Mouse (Mus musculus): ENCODE measurements around the gene Sesn2.

Sesn2 gene

DNA sequence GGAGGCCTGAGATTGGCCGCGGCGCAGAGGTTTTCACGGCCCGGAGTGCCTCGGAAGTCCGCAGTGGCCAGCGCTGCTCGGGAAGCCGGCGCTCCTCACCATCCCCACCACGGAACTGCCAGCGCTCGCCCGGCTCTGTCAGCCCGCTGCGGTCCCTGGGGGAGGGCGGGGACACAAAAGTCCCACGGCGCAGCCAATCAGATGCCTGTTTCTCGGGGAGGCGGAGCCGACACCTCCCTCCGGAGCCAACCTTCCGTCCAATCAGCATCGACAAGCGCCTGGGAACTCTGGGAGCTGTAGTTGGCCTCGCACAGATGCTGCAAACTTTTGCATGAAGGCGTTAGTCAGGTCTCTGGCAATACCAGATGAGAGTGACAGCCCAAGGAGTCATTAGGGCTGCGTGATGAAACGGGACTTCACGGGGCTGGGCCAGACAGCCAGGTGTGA is at the start of gene Sesn2:
Sesn2 (minus strand) TSS at position 150 of the 447 bp plus-strand sequence.
- WGBS = under 1% methylated on average over 31 of the region's 32 CpGs

DNA sequence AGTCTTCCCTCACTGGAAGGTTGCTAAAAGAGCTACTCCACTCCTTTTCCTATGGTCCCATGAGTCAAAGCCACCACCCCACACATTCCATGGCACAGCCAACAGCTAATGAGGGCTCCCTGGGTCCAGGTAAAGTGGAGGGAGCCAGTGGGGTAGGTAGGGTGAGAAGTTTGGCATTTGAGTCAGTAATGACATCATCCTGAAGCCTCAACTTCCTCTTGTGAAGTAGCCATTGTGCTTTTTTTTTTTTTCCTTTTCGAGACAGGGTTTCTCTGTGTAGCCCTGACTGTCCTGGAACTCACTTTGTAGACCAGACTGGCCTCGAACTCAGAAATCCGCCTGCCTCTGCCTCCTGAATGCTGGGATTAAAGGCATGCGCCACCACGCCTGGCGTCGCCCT is 45.2 kb upstream of the Sesn2 start:
- 85% methylated on average over 7 of the region's 7 CpGs for WGBS

DNA sequence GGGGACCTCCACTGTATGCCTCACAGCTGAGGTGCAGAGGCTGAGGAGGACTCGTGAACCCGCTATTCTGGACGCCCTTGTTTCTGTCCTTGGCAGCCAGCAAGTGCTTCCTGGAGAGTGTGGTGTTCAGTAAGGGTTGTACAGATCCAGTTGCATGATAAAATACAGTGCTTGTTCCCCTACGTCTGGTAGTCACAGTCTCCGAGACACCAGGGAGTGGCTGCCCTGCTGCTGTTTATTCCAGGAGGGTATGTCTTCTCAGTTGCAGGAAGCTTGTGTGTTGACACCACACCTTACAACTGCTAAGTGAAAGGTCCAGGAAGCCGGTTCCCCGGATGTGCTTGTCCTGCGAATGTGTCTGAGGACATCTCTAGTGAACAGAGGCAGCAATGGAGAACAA is 44.4 kb upstream of the Sesn2 start:
- 60% methylated on average over 8 of the region's 8 CpGs for WGBS

DNA sequence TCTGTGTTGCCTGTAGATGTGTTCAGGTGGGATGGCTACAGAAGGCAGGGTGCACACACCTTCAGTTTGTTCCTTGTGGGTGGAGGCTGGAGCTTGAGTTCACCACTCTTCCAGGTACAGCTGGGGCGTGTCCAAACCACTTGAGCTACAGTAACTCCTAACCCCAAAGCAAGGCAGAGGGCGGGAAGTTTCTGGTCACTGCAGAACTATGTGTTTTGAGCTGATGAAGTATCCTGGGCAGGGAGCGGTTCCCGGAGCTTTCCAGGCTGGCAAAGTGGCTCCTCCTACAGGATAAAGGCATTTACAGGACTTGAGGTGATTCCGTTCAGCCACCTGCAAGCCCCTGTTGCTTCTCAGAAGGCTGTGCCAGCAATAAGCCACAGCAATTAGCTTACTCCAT is 43.9 kb upstream of the Sesn2 start:
- 69% methylated on average over 5 of the region's 5 CpGs for WGBS

DNA sequence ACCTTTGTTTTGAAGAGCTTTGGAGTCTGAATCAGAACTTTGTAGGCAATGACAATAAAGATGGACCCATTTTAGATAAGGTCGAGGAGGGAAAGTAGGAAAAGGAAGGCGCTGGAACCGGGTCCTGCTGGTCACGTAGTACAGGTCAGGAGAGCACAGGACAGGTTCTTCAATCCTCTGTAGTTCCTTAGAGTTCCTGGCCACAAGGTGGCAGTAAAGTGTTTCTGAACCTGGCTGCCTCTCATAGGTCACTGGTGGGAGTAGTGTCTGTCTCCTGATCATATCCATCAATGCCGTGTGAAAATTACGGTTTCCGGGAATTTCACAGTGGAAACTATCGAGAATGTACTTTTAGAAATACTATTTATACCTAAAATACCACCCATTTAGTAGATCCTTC is 35.5 kb upstream of the Sesn2 start:
- 26% methylated on average over 8 of the region's 8 CpGs for WGBS

DNA sequence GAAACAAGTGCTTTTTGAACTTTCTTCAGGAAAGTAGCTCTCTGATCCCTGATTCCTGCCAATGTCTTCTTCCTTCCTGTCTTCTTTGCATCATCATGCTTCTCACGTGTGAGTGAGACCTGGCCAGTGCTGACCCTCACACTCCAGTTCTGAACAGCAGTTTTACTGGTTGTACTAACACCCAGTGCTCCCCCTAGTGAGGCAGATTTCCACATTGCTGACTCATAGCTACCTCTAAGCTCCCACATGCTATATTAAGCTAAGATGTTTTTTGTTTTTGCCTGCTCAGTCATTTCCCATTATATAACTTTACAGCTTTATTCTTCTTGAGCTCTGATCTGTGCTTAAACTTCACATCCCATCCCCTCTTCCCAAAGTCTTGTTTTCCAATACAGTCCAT is 32.4 kb upstream of the Sesn2 start:
- WGBS = 16% methylated on average over 1 of the region's 1 CpGs

DNA sequence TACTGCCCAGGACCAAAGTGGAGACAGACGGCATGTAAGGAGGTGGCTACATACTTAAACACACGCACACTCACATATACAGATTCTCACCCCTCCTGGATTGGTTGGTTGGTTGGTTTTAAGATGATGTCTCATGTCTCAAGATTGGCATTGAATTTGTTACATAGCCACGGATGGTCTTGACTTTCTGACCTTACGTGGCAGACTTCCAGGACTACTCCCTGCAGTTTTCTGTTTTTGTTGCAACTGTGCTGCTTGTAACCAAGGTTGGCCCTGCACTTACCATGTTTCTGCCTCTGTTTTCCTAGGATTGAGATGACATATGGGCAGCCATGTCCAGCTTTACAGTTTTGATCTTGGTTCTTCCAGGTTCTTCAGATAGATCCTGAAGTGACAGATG is 31.1 kb upstream of the Sesn2 start:
- 73% methylated on average over 4 of the region's 4 CpGs for WGBS

DNA sequence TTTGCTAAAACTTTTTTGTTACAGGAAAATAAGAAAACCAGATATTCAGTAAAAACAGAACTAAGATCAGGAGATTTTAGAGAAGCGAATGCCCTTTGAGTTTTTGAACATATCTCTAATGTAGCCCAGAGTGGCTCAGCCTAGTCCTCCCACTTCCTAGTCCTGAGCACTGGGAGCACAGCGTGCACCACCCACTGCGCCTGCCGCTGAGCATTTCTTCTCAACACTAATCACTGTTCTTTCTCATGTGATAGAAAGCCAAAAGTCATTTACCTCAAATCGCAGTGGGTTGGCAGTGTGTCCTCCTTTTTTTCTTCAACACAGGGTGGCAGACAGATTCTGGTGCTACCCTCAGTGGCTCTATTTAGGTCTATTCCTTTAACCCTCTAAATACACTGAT is 29.2 kb upstream of the Sesn2 start:
- WGBS = 65% methylated on average over 5 of the region's 5 CpGs

DNA sequence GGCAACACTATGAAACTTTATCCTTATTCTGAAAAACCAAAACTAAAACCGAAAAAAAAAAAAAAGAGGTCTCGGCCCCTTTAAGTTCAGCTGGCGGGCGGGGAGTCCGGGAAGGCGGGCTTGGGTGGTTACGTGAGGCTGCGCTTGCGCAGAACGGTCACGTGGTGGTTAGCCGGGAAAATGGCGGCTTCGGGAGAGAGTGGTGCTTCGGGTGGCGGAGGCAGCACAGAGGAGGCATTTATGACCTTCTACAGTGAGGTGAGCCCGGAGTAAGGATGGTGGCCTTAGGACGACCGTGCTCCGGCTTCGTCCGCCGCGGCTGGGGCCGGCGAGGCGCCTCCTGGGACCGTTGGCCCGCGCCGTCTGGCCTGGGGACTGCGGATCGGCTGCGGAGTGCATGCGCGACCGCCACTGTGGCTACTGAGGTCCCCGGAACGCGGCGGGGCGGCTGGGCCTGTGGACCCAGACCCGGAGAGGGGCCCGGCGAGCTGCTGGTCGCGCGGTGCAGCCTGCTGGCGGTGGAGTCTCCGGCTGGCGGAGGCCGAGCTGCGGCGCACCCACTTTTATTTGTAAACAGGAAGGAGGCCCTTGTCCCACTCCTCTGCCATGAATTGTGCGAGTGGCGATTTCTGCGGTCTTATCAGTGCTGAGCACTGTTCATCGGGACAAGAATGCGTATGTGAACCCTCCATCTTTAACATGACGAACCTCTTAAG is 25.3 kb upstream of the Sesn2 start, which contains the start of gene Dnajc8:
Dnajc8 (plus strand) TSS at position 145 of the 716 bp plus-strand sequence.
- WGBS = under 1% methylated on average over 60 of the region's 60 CpGs

DNA sequence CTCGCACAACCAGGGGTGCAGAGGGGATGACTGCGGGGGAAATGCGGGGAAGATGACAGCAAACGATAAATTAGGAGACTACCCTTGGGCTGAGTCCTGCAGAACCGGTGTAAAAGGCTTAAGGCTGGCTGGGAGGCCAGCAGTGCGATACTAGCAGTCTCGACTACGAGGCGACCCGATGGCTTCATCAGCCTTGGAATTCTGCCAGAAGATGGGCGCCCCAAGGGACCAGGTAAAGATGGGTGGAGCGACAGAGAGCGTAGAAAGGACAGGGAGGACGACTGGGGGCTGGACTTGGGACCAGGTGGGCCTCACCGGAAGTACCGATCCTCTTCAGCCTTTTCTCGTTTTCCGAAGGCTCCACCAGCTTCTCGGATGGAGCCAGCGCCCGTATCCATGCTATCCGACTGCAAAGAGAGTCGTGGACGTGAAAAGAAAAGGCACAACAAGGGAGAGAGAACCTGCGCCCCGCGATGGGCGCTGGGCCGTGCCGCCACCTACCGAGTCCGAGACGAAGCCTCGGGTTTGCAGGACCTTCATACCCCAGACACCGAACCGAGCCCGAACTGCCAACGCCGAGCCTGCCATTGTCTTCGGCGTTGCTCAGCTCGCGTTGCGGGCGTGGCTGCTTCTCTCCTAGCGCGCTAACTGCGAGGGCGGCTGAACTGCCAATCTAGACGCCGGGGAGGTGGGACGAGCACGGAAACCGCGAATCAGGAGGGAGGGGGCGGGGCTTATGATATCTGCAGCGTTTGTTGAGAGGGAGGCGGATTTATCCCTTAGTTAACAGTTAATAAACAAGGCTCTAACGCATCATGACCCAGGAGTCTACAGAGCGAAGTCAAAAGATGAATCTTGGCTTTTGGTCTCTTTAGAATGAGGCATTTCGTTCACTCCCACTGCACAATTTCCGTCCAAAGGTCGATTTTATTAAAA is 22.9 kb upstream of the Sesn2 start, which contains the start of gene Atpif1:
Atpif1 (minus strand) TSS at position 679 of the 936 bp plus-strand sequence.
- WGBS = under 1% methylated on average over 63 of the region's 63 CpGs

DNA sequence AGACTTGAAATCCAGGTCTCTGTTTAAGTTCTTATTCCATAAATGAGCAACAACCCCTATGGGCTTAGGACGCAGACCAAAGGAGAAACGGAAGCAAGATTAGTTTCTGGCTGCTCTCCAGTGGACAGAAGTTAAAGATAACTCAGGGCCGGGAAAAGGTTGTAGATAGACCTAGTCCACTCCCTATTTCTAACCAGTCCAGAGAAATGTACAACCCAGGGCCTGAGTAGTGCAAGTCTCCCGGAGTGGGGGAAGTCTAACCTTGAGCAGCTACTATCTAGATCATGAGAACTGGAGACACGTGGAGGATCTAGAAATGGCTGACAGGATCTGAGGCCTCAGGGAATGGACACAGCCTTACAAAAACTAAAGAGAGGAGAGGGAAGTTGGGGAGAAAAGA is 22.2 kb upstream of the Sesn2 start:
- WGBS = 11% methylated on average over 5 of the region's 5 CpGs

DNA sequence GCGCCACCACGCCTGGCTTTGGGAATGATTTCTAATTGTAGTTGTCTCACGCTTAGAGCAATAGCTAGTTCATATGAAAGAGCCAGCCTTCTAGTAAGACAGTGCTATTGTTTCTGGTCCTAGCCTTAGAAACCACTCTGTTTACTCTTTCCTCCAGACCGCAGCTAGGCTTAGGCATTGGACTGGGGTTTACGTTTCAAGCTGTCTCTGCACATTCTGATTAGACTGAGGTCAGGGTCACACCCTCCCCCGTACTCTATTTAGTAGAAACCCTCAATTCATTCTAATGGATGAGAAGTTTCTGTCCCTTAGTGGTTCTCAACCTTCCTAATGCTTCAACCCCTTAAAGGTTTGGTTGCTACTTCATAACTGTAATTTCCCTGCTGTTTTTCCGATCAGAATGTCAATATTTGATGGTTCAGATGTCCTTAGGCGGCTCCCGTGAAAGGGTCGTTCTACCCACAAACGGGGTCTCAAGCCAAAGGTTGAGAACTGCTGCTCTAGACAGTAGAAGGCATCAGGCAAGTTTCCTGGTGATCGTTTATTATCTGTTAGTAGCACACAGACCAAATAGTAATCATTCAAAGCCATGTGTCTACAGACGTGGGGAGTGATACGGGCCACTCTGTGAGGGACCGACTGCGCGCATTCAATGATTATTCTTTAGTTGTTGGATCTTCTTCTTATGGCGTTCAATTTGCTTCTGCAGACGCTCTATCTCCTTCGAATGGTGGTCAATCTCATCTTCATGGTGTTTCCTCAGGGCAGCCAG is 19.9 kb upstream of the Sesn2 start:
- 95% methylated on average over 20 of the region's 20 CpGs for WGBS

DNA sequence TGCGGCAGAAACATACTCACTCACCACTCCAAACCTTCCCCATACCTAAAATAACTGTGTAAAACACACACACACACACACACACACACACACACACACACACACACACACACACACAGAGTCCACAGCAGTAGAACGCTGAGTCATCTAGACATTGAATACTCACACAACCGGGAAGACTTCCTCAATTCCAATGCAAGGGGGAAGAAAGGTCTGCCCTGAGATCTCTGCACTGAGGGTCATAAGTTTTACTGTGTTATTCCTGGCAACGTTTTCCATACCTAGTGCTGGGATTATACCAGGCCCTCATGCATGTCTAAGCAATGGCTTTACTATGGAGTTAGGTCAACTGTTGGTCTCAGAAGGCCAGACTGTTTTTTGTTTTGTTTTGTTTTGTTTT is 19.0 kb upstream of the Sesn2 start:
- WGBS = 46% methylated on average over 4 of the region's 4 CpGs

DNA sequence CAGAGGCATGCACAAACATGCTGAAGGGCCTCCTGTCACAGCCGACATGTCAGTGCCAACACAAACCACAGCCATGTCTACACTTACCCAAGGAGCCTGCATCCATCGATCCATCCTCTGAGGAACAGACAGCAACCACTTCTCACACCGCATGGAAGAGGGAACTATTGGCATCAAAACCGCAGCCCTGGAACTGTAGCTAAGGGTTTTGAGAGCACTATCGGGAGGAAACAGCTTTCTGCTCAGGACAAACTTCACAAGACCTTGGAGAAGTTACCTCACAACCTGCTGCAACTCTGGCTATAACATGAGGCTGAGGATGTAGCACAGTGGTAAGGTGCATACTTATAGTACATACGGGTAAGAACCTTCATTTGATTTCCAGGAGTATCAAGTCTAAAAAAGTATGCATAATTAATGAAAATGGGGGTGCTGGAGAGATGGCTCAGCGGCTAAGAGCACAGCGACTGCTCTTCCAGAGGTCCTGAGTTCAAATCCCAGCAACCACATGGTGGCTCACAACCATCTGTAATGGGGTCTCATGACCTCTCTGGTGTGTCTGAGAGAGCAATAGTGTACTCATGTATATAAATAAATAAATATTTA is 17.7 kb upstream of the Sesn2 start:
- 84% methylated on average over 8 of the region's 8 CpGs for WGBS

DNA sequence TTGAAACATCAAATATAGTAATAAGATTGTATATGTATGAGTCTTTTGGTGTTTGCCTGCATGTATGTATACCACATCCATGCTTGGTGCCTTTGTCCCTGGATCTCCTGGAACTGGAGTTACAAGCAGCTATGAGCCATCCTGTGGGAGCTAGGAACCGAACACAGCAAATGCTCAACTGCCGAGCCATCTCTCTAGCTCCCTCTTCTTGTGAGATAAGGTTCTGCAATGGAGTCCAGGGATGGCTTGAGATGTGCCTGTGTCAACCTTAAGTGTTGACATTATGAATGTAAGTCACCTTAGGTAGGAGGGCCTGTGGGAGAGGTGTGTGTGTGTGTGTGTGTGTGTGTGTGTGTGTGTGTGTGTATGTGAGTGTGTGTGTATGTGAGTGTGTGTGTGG is 16.4 kb upstream of the Sesn2 start:
- WGBS = 57% methylated on average over 2 of the region's 2 CpGs

DNA sequence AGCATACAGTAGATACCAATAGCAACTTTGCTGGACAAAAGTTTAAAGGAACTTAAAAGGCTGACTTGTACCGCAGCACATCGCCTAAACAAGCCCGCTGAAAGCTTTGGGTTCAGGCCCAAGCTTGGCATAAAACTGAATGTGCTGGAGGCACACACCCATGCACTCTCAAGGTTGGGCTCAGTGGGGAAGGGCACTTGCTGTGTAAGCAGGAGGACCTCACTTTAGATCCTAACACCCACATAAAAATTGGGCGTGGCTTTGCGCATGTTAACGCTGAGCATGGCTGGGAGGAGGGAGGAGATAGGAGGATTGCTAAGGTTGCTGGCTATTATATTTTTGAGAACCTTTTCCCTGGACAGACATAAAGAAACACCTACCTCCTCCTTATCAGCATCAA is 14.5 kb upstream of the Sesn2 start:
- WGBS = 35% methylated on average over 6 of the region's 6 CpGs

DNA sequence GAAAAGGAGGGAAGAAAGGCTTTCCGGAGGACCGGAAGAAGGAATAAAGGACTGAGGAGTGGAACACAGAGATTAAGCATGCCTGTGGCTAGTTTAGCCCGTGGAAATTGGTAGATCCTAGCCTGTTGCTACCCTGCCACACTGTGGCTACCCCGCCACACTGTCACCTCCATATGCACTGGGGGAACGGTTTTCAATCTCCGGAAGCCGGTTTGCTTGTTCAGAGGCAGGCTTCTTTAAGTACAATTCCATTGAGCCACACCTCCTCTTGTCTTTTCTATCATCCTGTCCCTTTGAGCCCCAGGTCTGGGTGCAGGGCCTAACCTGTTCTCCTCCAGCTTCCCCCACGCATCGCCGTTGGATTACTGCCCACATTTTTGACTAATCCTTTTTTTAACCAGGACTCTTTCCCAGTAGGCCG is 14.0 kb upstream of the Sesn2 start:
- 34% methylated on average over 11 of the region's 11 CpGs for WGBS

DNA sequence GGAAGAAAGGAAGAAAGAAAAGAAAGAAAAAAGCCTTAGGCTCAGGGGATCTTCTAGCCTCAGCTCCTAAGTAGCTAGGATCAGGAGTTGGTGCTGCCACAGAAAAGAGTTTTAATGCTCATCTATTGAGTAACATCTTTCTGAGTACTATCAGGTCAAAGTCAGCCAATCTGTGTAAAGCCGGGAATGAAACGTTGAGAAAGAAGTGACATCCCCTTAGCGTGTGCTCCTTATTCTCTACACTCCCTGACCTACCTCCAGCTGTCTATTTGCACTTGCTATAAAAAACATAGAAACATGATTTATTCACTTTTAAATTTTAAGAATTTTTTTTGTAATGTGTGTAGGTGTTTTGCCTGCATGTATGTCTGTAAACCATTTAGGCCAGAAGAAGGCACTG is 8.9 kb upstream of the Sesn2 start:
- WGBS = 87% methylated on average over 3 of the region's 3 CpGs

DNA sequence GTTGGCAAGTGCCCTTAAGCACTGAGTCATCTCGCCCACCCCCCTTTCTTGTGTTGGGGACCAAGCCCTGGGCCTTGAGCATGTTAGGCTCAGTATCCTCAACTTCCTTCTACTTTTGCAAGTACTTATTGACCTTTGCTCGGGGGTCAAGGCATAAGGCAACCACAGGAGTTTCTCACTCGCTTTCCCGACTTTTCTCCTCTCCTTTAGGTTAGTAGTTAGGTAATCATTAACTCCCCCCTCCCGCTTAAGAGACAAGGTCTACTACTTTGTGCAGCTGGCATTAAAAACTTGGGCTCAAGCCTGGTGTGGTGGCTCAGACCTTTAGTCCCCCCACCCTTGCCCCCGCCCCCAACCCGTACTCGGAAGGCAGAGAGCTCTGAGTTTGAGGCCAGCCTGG is 7.8 kb upstream of the Sesn2 start:
- 88% methylated on average over 8 of the region's 8 CpGs for WGBS

DNA sequence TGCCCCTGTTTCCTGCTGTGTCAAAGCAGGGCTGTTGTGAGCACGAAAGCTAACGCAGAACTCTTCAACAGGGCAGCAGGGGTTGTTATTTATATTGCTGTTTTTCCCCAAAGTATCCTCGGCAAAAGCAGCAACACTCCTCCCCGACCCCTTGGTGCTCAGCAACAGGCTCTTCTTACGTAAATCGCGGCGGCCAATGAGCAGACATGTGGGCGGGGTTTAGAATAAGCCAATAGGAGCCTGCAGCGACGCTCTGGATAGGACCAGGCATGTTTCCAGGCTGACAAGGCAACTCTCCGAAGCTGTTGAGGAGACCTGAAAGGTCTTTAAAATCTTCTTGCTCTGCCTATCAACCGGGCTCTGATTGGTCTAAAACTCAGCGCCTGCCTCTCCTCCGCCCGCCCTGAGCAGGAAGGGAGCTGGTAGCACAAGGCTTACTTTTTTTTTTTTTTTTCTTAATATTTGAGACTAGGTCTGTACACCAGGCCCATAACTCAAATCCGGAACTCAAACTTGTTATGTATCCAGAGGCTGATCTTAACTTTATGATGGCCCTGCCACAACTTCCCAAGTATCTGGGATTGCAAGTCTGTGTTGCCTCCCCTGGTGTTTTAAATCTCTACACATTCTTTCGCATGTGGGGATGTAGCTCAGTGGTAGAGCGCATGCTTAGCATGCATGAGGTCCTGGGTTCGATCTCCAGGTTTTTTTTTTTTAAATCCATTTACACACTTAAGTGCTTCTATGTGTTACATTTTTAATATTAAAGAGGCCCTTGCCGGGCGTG is 5.3 kb upstream of the Sesn2 start:
- WGBS = 20% methylated on average over 22 of the region's 22 CpGs

Measured in cerebral cortex, adult 2 months (tissue).